Mouse (Mus musculus) forebrain, embryonic 11.5 days (tissue): ENCODE data around the gene Reg3b. TPM values are rescaled to one million over a fixed set of nuclear protein-coding genes. Genes with fewer than 3 reads are reported as not detected.

Experiments
- ATAC-seq: fragments of 200-750 bp; cut with Nextera tagmentation; replicated peaks from 2 replicates; pipeline ENCODE4 v1.8.0; 2017; ENCODE audit warnings: moderate TSS enrichment; ENCODE audit not compliant: low FRiP score
- DNase-seq: peaks from one replicate; pipeline ENCODE4 v3.0.0-alpha.2; 2017; ENCODE audit warnings: low spot score
- H3K27ac ChIP-seq: fragments of 300-500 bp; sonication (generic); 2 replicates; pipeline ENCODE4 v1.5.1; 2014; ENCODE audit warnings: low read depth, low read length
- H3K27me3 ChIP-seq: fragments of 300-500 bp; sonication (generic); 2 replicates; pipeline ENCODE4 v1.6.1; 2014; ENCODE audit warnings: mild to moderate bottlenecking, low read length, mixed read lengths; ENCODE audit not compliant: control insufficient read depth, insufficient read depth
- H3K36me3 ChIP-seq: fragments of 300-500 bp; sonication (generic); 2 replicates; pipeline ENCODE4 v1.6.1; 2014; ENCODE audit warnings: mild to moderate bottlenecking, low read length, moderate library complexity, mixed read lengths; ENCODE audit not compliant: control insufficient read depth, insufficient read depth
- H3K4me1 ChIP-seq: fragments of 300-500 bp; sonication (generic); replicated peaks from 2 replicates; pipeline ENCODE4 v1.6.1; 2014; ENCODE audit warnings: low read length, mixed read lengths; ENCODE audit not compliant: control insufficient read depth, insufficient read depth
- H3K4me2 ChIP-seq: fragments of 300-500 bp; sonication (generic); 2 replicates; pipeline ENCODE4 v1.6.1; 2014; ENCODE audit warnings: low read depth, mild to moderate bottlenecking, low read length, moderate library complexity, mixed read lengths; ENCODE audit not compliant: severe bottlenecking
- H3K4me3 ChIP-seq: fragments of 300-500 bp; sonication (generic); 2 replicates; pipeline ENCODE4 v1.5.1; 2014; ENCODE audit warnings: low read depth, low read length
- H3K9ac ChIP-seq: fragments of 300-500 bp; sonication (generic); 2 replicates; pipeline ENCODE4 v1.6.1; 2014; ENCODE audit warnings: low read length
- H3K9me3 ChIP-seq: fragments of 300-500 bp; sonication (generic); 2 replicates; pipeline ENCODE4 v1.6.1; 2016; ENCODE audit warnings: low read length, mixed read lengths; ENCODE audit not compliant: control insufficient read depth
- WGBS: fragments of 180-500 bp; shearing (Covaris S2); extraction: QIAGEN DNeasy Blood & Tissue Kit; methylation state at CpG from one replicate; pipeline ENCODE4 v1.1.7; 2014; 5-methylcytosine and 5-hydroxymethylcytosine counted together
- polyA plus RNA-seq: library from polyadenylated mRNA; unstranded; fragments of >200 nt; fragmentation: Nextera tagmentation; extraction: Ambion mirVana; gene quantifications from 2 replicates; pipeline ENCODE4 v1.2.1, GENCODE M21; 2014

Gene Reg3b
- not detected in 2 replicates for polyA plus RNA-seq

- Histone ChIP-seq H3K9ac (no peak within 1 kb of the TSS), H3K4me1 (no peaks in the 10 kb centered on the region), H3K27me3 (no peaks in the 10 kb centered on the region), H3K4me3 (no peak within 1 kb of the TSS), H3K27ac (no peak within 1 kb of the TSS), H3K9me3 (no peaks in the 10 kb centered on the region), H3K4me2 (no peak within 1 kb of the TSS), H3K36me3 (no peaks in the 10 kb centered on the region)
- WGBS: 92% methylated on average over 2 of the region's 2 CpGs
- ATAC-seq (no peak), DNase-seq (no peak)
These were observed at the start of gene Reg3b for GRCm38 (mm10) chr6:78370357-78370756. TSS of gene Reg3b (plus strand) at chr6:78370657.

- DNase-seq (no peak), ATAC-seq (no peak)
- Histone ChIP-seq H3K4me3 (no peak overlapping the region), H3K9me3 (no peaks in the 10 kb centered on the region), H3K27ac (no peak overlapping the region), H3K27me3 (no peaks in the 10 kb centered on the region), H3K36me3 (no peaks in the 10 kb centered on the region), H3K4me2 (no peak overlapping the region), H3K9ac (no peak overlapping the region), H3K4me1 (no peaks in the 10 kb centered on the region)
These were observed 42.7 kb upstream of the Reg3b start for GRCm38 (mm10) chr6:78327798-78328197.

- Histone ChIP-seq H3K4me2 (no peak overlapping the region), H3K9ac (no peak overlapping the region), H3K4me3 (no peak overlapping the region), H3K27me3 (no peaks in the 10 kb centered on the region), H3K4me1 (no peaks in the 10 kb centered on the region), H3K27ac (no peak overlapping the region), H3K9me3 (no peaks in the 10 kb centered on the region), H3K36me3 (no peaks in the 10 kb centered on the region)
- 0 out of 2 replicates have a peak, but pooled peaks have one; percentile 50 for ATAC-seq
- no peak for DNase-seq
- WGBS: 61% methylated on average over 2 of the region's 2 CpGs
These were observed 41.3 kb upstream of the Reg3b start for GRCm38 (mm10) chr6:78329166-78329565.

GRCm38 (mm10) chr6:78331919-78332569, 38.4 kb upstream of the Reg3b start:
- no peaks in the 10 kb centered on the region for H3K36me3 ChIP-seq
- DNase-seq (no peak), ATAC-seq (peak; percentile 72)
- H3K9ac ChIP-seq: no peak overlapping the region
- H3K27me3 ChIP-seq: no peaks in the 10 kb centered on the region
- no peak overlapping the region for H3K4me3 ChIP-seq
- 41% methylated on average over 7 of the region's 7 CpGs for WGBS
- no peaks in the 10 kb centered on the region for H3K4me1 ChIP-seq
- no peak overlapping the region for H3K4me2 ChIP-seq
- H3K9me3 ChIP-seq: no peaks in the 10 kb centered on the region
- no peak overlapping the region for H3K27ac ChIP-seq

GRCm38 (mm10) chr6:78340296-78340695, 30.2 kb upstream of the Reg3b start:
- H3K4me1 ChIP-seq: no peaks in the 10 kb centered on the region
- H3K27me3 ChIP-seq: no peaks in the 10 kb centered on the region
- no peak overlapping the region for H3K9ac ChIP-seq
- H3K36me3 ChIP-seq: no peaks in the 10 kb centered on the region
- ATAC-seq (no peak), DNase-seq (no peak)
- no peaks in the 10 kb centered on the region for H3K9me3 ChIP-seq
- no peak overlapping the region for H3K27ac ChIP-seq
- H3K4me2 ChIP-seq: no peak overlapping the region
- no peak overlapping the region for H3K4me3 ChIP-seq

- no peak overlapping the region for H3K4me2 ChIP-seq
- no peaks in the 10 kb centered on the region for H3K9me3 ChIP-seq
- 85% methylated on average over 2 of the region's 2 CpGs for WGBS
- H3K27ac ChIP-seq: no peak overlapping the region
- DNase-seq (no peak), ATAC-seq (no peak)
- no peak overlapping the region for H3K9ac ChIP-seq
- no peaks in the 10 kb centered on the region for H3K27me3 ChIP-seq
- no peak overlapping the region for H3K4me3 ChIP-seq
- H3K4me1 ChIP-seq: no peaks in the 10 kb centered on the region
- no peaks in the 10 kb centered on the region for H3K36me3 ChIP-seq
These were observed 28.8 kb upstream of the Reg3b start for GRCm38 (mm10) chr6:78341689-78342088.

GRCm38 (mm10) chr6:78361971-78362563, 8.4 kb upstream of the Reg3b start:
- Histone ChIP-seq H3K4me1 (no peaks in the 10 kb centered on the region), H3K27ac (no peak overlapping the region), H3K9ac (no peak overlapping the region), H3K4me3 (no peak overlapping the region), H3K36me3 (no peaks in the 10 kb centered on the region), H3K4me2 (no peak overlapping the region), H3K27me3 (no peaks in the 10 kb centered on the region), H3K9me3 (no peaks in the 10 kb centered on the region)
- 72% methylated on average over 2 of the region's 2 CpGs for WGBS
- no peak for DNase-seq
- ATAC-seq: no peak

GRCm38 (mm10) chr6:78378765-78379164, 8.3 kb downstream of the Reg3b start, which contains the start of gene Reg3d:
TSS of gene Reg3d (minus strand) at chr6:78378865.
- WGBS: 76% methylated on average over 2 of the region's 2 CpGs
- no peaks in the 10 kb centered on the region for H3K4me1 ChIP-seq

GRCm38 (mm10) chr6:78380409-78380808, 10.0 kb downstream of the Reg3b start, which contains the start of gene Reg3a:
TSS of gene Reg3a (plus strand) at chr6:78380709.
- ATAC-seq (no peak), DNase-seq (no peak)
- no peaks in the 10 kb centered on the region for H3K36me3 ChIP-seq
- H3K9ac ChIP-seq: no peak within 1 kb of the TSS
- H3K4me1 ChIP-seq: no peaks in the 10 kb centered on the region
- no peaks in the 10 kb centered on the region for H3K27me3 ChIP-seq
- H3K4me3 ChIP-seq: no peak within 1 kb of the TSS
- H3K27ac ChIP-seq: no peak within 1 kb of the TSS
- H3K9me3 ChIP-seq: no peaks in the 10 kb centered on the region
- no peak within 1 kb of the TSS for H3K4me2 ChIP-seq

More at GRCm38 (mm10) chr6:78378765-78379164, 8.3 kb downstream of the Reg3b start, which contains the start of gene Reg3d:
- ATAC-seq: no peak
- Histone ChIP-seq H3K27ac (no peak within 1 kb of the TSS), H3K27me3 (no peaks in the 10 kb centered on the region), H3K36me3 (no peaks in the 10 kb centered on the region), H3K4me2 (no peak within 1 kb of the TSS), H3K4me3 (no peak within 1 kb of the TSS), H3K9ac (no peak within 1 kb of the TSS), H3K9me3 (no peaks in the 10 kb centered on the region)
- DNase-seq: no peak
